Mouse (Mus musculus): ENCODE results near the gene Panx1.

Gene Panx1

DNA sequence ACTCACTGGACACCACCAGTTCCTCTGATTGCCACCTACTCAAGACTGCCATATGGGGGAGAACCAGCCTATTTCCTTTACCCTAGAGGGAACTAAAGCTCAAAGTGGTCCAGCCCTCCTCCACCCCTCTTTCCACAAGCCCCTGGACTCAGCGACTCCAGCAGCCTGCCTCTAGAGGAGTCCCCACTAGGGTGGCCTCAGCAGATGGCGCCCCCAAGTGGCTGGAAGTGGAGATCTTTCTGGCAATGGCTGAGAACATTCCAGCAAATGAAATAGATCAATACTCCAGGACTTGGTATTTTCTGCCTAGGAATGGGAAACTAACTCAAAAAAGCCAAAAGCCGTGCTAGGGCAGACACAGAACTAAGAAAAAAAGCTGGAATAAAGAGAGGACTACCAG, 17.6 kb downstream of the Panx1 start:
- DNase-seq (ENCODE audit: inconsistent age in 2 of 2, low spot score in 1 of 2) = no peak

DNA sequence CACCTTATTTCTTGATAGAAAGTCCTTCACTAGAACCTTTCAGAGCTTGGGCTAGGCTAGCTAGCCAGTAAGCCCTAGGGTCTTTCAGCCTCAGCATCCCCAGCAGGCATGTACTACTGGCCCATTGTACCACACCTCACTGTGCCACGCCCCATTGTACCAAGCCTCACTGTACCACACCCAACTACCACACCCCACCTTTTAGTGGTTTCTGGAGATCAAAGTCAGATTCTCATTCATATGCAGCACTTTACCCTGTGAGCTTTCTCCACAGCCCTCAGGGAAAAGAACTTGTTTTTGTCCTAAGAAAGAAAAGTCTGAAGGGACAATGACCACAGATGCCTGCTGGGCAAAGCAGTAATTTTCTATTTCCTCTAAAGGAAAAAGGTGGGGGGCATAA, 22.2 kb downstream of the Panx1 start:
- DNase-seq (ENCODE audit: inconsistent age in 2 of 2, low spot score in 1 of 2) = no peak

DNA sequence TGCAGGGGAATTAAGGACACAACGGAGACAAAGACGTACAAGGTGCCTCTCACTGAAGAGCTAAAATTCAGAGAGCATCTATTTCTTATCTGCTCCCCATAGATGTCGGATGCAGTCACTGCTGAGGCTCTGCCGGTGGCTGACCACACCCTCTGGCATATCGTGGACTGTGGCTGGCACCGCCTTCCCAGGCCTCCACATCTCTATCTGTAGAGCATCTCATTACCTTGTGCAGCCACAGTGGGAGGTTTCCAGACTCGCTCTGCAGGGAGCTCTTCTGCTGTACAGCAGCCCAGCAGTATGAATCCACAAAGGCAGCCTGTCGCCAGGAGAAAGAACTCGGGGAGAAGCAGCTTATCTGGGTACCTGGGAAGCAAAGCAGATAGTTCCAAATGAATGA, 24.1 kb downstream of the Panx1 start:
- DNase-seq (ENCODE audit: inconsistent age in 2 of 2, low spot score in 1 of 2) = no peak

DNA sequence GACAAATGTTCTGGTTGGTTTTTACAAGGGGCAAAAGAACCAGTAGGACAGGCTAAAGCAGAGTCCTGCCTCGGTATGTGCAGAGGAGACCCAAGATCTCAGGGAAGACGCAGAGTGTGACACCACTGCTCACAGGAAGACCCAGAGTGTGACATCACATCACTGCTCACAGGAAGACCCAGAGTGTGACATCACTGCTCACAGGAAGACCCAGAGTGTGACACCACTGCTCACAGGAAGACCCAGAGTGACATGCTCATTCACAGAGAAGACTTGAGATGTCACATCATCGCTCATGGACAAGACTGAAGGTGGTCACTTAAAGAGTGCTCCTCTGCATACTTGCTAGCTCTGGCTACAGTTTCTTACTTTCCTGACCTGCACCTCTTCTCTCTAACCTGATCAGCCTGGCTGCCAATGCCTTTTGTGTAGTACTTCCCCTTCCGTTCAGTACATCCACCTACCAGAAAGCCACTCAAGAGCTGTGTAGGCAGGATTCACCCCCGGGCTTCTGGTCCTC, 24.7 kb downstream of the Panx1 start:
- DNase-seq (ENCODE audit: inconsistent age in 2 of 2, low spot score in 1 of 2) = no peak

DNA sequence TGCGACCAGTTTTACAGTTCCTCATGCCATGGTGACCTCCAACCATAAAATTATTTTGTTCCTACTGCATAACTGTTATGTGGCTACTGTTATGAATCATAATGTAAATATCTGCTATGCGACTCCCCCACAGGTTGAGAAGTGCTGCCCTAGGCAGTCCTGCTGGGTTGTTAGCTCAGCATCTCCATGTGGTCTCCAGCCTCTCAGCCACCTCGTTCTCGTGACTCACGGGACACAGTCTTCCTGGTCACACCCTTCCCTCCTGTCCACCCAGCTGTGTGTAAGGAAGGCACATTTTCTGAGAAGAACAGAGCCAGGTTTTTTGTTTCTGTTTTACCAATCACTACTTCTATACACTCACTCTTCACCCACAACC, 26.5 kb downstream of the Panx1 start:
- DNase-seq (ENCODE audit: inconsistent age in 2 of 2, low spot score in 1 of 2) = no peak

DNA sequence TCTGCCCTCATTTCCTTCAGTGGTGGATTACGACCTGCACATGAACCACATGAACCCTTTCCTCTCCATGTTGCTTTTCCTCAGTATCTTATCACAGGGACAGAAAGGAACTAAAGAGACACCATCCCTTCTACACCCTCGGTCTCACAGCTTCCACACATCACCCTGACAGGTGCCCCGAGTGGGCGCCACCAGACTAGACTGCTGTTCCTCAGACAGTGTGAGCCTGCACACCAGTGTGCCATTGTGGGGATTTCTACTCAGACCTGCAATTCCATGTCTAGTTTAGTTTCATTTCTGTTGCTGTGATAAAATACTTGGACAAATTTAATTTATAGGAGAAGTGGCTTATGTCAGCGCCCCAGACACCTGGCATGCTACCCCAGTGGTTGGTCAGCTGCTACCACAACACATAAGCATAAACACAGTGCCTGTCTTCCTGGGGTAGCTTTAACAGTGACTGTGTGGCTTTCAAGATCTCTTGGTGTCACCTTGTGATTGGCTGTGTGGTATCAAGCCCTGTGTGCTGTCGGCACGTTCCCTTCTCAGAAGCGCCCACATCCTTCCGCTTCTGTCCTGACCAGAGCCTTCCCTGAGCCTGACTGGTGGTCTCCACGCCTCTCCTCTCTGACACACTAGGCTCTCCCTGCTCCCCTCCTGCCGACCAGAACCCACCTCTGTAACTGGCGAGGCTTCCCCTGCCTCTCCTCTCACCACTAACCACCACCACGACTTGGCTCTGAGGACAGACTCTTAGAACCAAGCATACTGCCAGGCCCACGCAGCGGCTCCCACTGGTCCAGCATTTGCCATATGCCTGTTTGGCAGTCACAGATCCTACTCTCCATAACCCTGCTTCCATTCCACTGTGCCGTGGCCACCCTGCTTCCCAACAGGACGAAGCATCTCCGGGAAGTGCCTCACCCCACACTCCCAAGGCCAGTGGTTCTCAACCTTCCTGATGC, 27.2 kb downstream of the Panx1 start:
- no peak for DNase-seq (ENCODE audit: inconsistent age in 2 of 2, low spot score in 1 of 2)

DNA sequence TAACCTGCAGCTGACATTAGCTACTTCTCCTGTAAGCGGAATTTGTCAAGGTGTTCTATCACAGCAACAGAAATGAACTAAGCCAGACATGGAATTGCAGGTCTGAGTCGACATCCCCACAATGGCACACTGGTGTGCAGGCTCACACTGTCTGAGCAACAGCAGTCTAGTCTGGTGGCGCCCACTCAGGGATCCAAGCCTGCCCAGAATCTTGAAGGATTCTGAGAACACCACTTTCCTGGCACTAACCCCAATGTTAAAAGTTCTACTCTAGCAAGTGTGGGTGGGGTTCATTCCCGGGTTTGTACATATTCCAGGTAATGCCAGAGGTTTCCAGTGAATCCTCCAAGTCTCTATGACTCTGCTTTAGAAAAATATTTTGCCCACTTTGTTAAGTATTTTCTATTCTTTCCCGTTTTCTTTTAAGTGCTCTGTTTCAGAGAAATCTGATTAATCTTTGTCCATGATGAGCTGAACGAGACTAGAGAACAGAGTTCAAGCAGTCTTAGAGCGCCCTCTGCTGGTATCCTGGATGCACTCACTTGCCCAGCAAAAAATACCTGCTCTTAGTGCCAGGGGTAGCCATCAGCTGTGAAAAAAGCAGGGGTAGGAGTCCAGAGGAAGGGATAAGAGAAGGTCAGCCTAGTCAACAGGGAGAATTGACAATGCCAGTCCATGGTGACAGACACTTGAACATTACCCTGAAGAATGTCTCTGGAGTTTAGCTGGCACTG, 29.9 kb downstream of the Panx1 start:
- peak; percentile 69 to 94 for DNase-seq (ENCODE audit: inconsistent age in 2 of 2, low spot score in 1 of 2)

DNA sequence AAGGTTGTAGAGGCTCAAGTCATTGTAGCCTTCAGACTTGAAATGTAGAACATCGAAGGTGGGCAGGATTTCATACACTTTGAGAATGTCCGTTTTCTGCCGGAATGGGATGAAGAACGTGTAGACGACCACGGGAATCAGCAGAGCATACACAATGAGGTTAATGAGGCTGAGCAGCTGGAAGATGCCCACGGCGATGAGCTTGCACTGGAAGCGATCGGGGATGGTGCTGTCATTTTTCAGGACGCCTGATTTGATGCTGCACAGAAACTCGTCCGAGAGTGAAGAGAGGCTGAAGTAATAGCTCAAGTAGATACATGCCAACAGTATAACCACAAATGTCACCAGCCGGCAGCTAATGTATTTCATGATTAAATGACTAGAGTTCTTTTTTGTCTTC, 37.7 kb downstream of the Panx1 start:
- no peak for DNase-seq (ENCODE audit: inconsistent age in 2 of 2, low spot score in 1 of 2)

DNA sequence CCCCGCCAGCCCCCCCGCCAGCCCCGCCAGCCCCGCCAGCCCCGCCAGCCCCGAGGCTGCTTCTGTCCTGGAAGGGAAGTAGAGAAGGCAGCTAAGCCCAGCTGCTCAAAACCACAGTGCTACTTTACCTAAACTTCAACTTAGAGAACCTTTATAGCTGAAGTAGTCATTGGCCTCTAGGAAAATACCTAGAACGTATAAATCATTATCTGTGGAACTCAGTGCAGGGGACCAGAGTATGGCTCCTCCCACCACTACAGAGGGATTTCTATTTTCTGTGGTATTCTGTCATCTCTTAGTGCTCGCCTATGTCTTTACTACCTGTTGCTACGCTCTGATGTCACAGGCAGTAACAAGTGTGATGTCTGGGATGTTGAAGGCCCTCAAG, 41.0 kb downstream of the Panx1 start:
- DNase-seq (ENCODE audit: inconsistent age in 2 of 2, low spot score in 1 of 2) = peak in 1 of 2 experiments; percentile 56

DNA sequence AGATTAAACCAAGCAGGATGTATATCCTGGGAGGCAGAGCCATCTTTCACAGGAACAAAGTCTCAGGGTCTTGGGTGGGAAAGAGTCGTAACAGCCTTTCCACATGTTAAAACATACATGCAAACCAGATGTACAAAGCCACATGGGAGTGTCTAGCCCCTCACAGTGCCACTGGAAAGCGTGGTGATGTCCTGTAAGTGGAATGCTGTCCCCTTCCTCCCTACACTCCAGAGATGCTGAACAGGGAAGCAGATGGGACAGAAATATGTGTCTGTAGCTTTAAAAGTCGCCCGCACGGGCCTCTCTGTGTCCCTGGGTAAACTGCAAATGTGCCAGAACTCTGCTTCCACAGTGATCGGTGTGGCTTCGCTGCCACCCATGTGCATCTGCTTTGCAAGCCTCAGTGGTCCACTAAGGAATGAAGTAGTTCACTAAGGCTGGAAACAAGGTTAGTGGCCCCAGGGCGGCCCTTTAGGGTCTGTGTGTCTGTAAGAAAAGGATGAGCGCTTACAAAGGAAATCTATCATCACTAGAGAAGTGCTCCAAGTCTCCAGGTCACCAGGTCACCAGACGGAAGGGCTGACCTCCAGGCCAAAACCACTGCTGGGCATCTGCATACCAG, 41.5 kb downstream of the Panx1 start:
- peak; percentile 51 to 82 for DNase-seq (ENCODE audit: inconsistent age in 2 of 2, low spot score in 1 of 2)

DNA sequence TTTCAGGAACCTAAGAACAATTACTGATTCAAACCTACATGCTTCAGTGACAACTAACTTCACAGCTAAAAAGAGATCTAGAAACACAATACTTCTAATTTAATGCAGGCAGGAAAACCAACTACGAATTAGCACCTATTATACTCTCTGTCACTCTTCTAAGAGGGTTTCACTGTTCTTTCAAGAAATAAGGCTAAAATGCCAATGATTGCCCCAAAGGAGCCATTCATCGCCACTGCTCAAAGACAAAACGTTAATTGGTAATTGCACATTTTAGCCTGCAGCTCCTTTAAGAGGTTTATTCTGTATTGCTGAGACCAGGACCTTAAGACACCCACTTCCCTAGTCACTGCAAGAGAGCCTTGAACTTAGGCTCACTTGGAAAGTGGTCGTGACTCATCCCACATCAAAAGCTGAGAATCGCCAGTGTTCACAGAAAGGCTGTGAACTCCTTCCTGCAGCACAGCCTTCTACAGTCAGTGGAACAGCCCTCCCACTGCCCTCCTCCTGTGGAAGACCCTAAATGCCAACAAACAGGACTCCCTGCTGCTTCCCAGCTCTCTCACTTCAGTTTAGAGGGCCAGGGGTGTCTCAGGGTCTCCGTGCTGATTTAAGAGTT, 42.2 kb downstream of the Panx1 start:
- DNase-seq (ENCODE audit: inconsistent age in 2 of 2, low spot score in 1 of 2) = peak; percentile 72 to 89

DNA sequence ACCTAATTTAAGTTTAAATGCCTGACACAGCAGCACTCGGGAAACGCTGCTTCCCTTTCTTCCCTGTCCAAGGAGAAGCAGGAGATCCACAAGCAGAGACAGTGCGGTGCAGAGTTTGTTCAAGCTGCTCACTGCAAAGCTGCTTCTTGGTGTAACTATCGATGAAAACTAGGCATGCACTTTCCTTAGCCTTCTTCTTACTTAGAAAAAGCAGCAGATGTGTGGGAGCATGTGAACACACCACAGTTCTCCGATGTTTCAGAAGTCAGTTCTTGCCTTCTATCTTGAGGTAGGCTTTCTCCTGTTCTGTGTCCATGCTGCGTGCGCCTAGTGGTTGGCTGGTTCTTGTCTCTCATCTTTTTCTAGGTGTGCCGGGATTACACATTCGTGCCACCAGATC, 46.5 kb downstream of the Panx1 start:
- DNase-seq (ENCODE audit: inconsistent age in 2 of 2, low spot score in 1 of 2) = no peak

DNA sequence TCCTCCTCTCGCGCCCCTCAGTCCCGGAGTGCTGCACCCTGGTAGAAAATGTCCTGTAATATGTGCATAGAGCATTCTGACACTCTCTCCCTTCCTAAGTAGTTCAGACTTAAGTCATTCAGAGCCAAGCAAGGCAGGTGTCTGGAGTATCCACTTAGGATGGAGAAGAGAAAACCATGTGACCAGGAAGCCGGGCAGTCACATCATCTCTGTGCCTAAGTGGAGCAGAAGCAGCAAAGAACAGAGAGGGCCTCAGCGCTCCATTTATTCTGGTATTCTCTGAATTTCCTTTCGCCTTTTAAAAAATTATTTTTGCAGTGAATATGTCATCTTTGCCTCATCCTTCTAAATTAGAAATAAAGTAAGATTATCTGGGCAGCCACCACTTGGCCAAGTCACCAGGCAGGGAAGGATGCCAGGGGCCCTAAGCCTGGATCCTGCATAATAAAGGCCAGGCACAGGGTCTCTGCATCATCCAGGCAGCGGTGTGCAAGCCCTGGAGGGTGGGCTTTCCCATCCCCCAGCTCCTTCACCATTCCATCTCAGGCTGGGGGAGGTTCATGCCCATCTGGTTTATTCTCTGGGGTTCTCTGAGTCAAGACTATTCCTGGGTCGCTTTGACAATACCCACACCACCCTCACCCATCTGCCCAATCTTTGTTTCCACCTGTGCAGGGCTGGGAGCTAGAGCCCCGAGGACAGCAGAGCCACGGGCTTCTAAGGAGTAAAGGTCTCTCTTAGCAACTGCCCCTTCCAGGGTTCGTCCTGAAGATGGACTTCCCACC, 47.8 kb downstream of the Panx1 start:
- DNase-seq (ENCODE audit: inconsistent age in 2 of 2, low spot score in 1 of 2) = no peak

DNA sequence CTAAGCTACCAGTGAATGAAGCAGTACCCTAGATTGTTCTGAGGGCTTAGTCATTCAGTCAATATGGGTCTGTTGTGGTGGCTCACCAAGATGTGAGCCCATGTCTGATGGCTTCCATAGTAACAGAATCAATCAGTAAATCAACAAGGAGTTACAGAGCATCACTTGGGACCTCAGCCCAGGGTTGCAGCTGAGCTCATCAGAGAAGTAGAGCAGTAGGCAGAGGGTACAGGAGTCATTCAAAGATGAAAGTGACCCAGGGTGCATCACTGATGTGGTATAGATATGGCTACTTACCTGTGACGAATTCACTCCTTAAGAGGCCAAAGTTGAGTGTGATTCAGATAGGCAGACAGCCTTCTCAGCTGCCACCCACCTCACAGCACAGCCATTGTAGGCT, 49.8 kb downstream of the Panx1 start:
- no peak for DNase-seq (ENCODE audit: inconsistent age in 2 of 2, low spot score in 1 of 2)

DNA sequence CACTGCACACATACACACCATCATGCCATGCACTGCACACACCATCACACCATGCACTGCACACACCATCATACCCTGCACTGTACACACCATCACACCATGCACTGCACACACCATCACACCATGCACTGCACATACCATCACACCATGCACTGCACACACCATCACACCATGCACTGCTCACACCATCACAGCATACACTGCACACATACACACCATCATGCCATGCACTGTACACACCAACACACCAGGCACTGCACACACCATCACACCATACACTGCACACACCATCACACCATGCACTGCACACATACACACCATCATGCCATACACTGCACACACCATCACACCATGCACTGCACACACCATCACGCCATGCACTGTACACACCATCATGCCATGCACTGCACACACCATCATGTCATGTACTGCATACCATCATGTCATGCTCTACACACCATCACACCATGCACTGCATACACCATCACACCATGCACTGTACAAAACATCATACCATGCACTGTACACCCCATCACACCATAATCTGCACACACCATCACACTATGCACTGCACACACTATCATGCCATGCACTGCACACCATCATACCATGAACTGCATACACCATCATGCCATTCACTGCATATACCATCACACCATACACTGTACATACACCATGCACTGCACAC, 56.5 kb downstream of the Panx1 start:
- no peak for DNase-seq (ENCODE audit: inconsistent age in 2 of 2, low spot score in 1 of 2)

DNA sequence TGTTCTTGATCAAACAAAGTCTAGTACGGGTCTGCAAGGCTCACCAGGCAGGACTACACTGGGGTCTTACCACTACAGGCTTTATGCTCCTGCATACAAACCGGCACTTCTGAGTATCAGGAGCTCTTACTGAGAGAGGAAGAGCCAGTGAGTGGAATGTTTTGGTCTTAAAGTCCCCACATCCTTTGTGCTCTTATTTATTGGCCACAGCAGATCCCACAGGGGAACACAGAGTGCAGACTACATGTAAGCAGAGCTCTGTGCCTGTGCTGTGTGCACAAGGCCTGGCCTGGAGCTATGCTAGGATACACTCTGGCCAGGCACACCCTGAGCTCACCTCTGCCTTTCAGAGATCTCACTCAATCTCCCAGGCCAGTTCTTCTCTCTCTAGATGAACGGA, 62.1 kb downstream of the Panx1 start:
- DNase-seq (ENCODE audit: inconsistent age in 2 of 2, low spot score in 1 of 2) = peak in 1 of 2 experiments; percentile 51

DNA sequence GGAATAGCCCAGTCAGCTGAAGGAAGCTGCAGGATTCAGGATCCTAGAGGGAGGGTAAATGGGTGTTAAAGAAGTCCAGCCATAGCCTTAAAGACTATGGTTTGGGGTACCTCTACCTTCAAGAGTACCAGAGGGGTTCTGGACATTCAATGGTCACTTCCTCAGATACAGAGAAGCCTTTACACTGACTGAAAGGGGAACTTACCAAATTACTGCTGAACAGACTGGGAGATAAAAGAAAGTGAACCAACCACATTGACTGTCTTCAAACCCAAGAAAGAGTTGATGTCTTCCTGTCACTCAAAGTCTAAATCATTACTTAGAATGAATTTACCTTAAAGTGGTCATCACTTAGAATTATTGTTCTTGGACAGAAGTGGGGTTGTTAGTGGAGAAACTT, 62.6 kb downstream of the Panx1 start:
- DNase-seq (ENCODE audit: inconsistent age in 2 of 2, low spot score in 1 of 2) = no peak

DNA sequence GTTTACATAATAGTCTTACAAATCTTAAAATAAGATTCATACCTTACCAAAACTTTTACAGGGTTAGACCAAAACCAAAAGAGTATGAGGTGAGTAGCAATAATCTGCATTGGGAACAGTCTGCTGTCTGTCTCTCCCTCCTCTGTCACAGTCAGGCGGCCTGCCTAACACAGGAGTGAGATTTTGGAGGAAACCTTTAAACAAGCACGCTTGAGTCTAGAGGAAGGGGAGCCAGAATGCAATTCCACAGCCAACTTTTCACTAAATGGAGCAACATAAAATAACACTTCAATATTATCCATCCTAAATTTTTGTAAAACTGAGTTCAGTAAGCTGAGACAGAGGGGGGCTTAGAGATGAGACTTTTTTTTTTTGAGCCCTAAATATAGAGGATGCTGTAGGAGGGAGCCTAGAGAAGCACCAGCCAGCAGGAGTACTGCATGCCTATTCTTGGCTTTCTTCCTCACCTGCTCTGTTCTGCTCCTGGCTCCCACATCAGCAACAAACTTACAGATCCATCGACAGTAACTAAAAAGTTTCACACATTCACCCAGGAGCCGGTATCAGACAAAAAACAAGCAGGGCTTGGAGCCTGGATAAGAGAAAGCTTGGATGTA, 63.6 kb downstream of the Panx1 start:
- no peak for DNase-seq (ENCODE audit: inconsistent age in 2 of 2, low spot score in 1 of 2)

All from adrenal gland, adult (tissue).